Mouse (Mus musculus) CH12.LX (cell line): ENCODE results near the gene Pfkl.

Source experiments
- NELFE ChIP-seq: IDR thresholded peaks from 2 replicates; pipeline ENCODE4 v1.6.1; 2011; ENCODE audit warnings: low read depth, low read length, improper control_type of control experiment
- USF1 ChIP-seq: IDR thresholded peaks from 2 replicates; pipeline ENCODE4 v1.6.1; 2014; ENCODE audit warnings: low read depth, mild to moderate bottlenecking, inconsistent platforms, low read length, improper control_type of control experiment

- TF ChIP-seq USF1, result no peak
- TF ChIP-seq NELFE, result no peak
Measured at GRCm38 (mm10) chr10:78000200-78000599, 9.7 kb downstream of the Pfkl start.
